Mouse (Mus musculus) lung, postnatal 25 days (tissue): ENCODE results near the gene Ccr9.

Experiments
- DNase-seq: peaks from one replicate; pipeline ENCODE4 v3.0.0; 2022; ENCODE audit warnings: low spot score

Gene Ccr9

DNA sequence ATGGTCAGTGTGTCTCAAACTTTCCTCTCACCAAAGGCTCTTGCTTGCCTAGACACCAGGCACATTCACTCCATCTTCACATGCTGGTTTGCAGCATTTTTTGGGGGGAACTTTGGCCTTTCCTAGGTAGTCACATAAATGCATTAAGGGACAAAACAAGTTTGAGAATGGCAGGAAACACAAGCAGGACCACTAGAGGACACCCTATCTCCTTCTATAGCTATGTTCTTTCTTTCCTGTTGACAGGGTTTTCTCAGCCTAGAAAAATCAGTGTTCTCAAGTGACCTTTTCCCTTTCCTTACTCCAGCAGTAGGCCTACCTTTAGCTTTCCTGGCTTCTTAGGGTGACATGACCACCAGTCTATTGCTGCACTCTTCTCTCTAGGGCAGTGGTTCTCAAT, 124.7 kb downstream of the Ccr9 start:
- DNase-seq = no peak

GRCm38 (mm10) chr9:123805241-123805640, 127.0 kb downstream of the Ccr9 start:
- DNase-seq = no peak

- no peak for DNase-seq
Observed at GRCm38 (mm10) chr9:123806267-123806666, 128.0 kb downstream of the Ccr9 start, which contains the start of gene Cxcr6. TSS of gene Cxcr6 (plus strand) at chr9:123806475.

DNA sequence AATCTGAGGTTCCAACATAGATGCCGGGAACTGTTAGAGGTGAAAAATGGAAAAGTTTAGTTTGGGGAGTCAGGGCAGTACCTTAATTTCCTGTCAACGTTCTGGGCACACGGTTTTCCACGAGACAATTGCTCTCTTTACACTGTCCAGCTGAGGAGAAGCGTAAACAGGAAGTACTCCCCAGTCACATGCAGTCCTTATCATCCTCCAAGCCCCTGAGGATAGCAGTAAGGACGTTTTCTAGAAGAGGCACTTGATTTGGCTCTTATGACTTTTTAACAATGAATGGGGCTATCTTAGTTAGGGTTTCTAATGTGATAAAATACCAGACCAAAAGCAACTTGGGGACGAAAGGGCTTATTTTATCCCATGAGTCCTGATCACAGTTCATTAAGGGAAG, 130.3 kb downstream of the Ccr9 start:
- no peak for DNase-seq

GRCm38 (mm10) chr9:123811831-123812230, 133.6 kb downstream of the Ccr9 start:
- DNase-seq = no peak

DNA sequence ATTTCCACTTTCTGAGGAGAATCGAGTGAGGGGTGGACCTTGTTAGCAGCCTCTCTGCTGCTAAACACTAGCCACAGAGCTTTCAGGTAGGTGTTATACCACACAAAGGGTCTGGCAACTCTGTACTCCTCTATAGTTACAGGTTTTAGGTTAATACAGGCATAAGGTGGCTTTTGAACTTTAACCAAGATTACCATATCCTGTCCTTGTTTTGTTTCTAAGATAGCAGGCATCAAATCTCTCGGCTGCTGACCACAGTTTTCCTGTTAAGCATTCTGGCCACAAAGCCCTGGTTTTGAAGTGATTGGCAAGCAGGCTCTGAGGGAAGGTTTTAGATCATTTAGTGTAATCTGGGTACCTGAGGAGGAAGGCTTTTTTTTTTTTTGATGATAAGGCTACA, 136.1 kb downstream of the Ccr9 start:
- DNase-seq = peak; percentile 13

DNA sequence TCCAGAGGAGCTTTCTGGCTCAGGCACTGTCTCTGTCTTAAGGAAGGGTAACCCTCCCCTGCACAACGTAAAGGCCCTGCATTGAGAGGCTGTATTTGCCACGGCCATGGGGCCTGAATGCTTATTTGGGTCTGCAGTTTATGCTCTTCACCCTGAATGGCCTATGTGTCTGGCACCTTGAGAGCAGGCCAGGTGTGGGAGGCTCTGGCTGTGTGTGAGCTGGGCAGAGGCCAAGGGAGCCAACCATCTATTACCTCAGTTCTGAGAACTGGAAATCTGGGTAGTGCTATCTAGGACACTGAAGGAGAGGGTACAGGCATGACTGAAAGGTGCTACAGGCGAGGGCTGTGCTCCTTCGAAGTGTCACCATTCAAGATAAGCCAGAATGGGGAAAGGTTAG, 136.6 kb downstream of the Ccr9 start:
- DNase-seq = no peak

GRCm38 (mm10) chr9:123815444-123815843, 137.2 kb downstream of the Ccr9 start:
- peak; percentile 15 for DNase-seq

DNA sequence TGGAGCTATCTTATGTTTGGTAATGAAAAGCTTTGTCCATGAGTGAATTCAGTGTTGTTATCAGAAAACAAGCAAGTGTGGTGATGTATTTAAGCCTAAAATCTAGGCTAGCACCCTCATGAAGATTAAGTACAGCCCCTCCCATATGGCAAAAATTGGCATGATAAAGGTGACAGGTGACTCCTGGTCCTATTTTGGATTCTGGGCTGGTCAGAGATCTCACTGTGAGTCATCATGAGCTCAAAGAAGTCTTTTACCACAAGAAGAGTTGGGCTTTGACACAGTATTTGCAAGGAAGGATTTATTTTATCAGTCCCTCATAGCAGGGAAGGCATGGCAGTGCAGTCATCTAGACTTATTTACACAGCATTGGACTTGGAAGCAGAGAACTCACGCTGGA, 137.8 kb downstream of the Ccr9 start:
- DNase-seq = no peak

DNA sequence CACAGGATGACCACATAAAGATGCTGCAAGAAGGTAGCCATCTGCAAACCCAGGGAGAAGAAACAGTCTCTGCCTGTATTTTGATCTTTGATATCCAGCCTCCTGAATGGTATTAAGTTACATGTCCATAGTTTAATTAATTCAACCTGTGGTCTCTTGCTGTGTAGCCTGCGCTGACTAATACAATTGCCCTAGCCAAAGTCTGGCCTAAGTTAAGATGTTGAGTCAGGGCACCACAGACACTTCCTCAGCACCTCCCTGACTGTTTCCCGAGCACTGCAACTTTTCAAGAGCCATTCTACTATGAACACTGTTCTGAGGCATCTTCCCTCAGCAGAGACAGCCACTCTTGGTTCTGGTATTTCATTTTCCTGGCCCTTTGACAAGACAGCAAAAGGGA, 140.4 kb downstream of the Ccr9 start:
- DNase-seq = no peak

GRCm38 (mm10) chr9:123826631-123827030, 148.4 kb downstream of the Ccr9 start:
- peak; percentile 50 for DNase-seq

GRCm38 (mm10) chr9:123828916-123829315, 150.7 kb downstream of the Ccr9 start:
- DNase-seq = no peak
